Mouse (Mus musculus) megakaryocyte, embryonic 14.5 days (primary cell): ENCODE results near the gene Vim.

Experiments
- FLI1 ChIP-seq: IDR thresholded peaks from 2 replicates; pipeline ENCODE4 v1.6.1; 2012; ENCODE audit warnings: low read length, inconsistent platforms, mixed read lengths
- GATA1 ChIP-seq: IDR thresholded peaks from 3 replicates; pipeline ENCODE4 v1.6.1; 2012; ENCODE audit warnings: mixed read lengths, low read length, inconsistent platforms, borderline replicate concordance

- no peak for TF ChIP-seq GATA1
- no peak for TF ChIP-seq FLI1
Observed at GRCm38 (mm10) chr2:13579991-13580390, 6.3 kb downstream of the Vim start.
